Mouse (Mus musculus): ENCODE results near the gene Dusp5.

Gene Dusp5

GRCm38 (mm10) chr19:53517370-53518096 lies 11.4 kb upstream of the Dusp5 start:
- in situ Hi-C loops (cut with MboI, MseI): no loop called here

GRCm38 (mm10) chr19:53519549-53519948 lies 9.4 kb upstream of the Dusp5 start:
- in situ Hi-C loops (cut with MboI, MseI): no loop called here

DNA sequence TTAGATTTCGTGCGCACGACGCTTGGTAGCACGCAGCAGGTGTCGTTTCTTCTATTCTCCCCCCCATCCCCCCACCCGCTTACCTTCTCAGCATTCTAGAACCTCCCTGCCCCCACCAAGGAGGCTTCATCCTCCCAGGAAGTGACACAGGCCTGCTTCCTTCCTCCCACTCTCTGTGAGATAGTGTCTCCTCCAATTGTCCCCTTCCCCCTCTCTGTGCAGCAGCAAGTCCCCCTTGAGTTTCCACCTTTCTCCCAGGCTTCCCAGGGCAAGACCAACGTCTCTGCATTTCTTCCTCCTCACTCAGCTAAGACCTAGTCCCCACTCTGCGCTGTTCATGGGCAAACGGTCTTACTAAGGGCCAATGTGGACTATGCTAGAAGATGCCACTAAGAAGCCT lies 8.9 kb upstream of the Dusp5 start:
- in situ Hi-C loops (cut with MboI, MseI): no loop called here

DNA sequence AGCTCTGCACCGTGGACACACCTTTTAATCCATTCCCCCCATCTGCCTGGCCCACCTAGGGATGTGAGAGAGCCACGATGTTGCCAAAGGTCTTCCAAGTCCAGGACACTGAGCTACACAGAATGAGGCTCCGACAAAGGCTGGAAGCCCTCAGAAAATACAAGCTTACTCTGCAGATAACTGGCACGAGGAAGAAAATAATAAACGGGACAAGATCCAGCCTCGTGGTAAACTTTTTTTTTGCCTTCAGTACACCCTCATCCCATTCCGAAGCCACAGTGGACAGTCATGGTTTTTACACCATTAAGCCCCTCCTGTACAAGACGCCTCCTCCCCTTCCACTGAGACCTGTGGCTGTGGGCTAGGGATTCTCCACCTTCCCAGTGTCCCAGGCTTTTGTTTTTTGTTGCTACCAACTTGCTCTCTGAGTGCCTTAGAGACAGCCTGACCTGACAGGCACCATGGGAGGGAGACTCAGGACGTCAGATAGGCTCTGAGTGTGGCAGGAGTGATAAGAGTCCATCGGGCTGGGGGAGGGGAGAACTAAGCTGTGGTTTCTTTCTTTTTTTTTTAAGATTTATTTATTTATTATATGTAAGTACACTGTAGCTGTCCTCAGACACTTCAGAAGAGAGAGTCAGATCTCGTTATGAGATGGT lies 7.6 kb upstream of the Dusp5 start:
- in situ Hi-C loops (cut with MboI, MseI): no loop called here

GRCm38 (mm10) chr19:53527480-53527879 lies 1.4 kb upstream of the Dusp5 start:
- in situ Hi-C loops (cut with MboI, MseI): no loop called here

- in situ Hi-C loops (cut with MboI, MseI): no loop called here
Measured at GRCm38 (mm10) chr19:53528131-53528621, 733 bp upstream of the Dusp5 start.

GRCm38 (mm10) chr19:53529455-53529704 lies 471 bp downstream of the Dusp5 start:
- in situ Hi-C loops (cut with MboI, MseI): no loop called here

- in situ Hi-C loops (cut with MboI, MseI): loop anchor here (10.0 kb wide), 1 partner anchor 215 kb away; the partner anchor contains the start of gene Mxi1
Measured at GRCm38 (mm10) chr19:53529705-53530562, 1.0 kb downstream of the Dusp5 start.

GRCm38 (mm10) chr19:53531416-53531815 lies 2.5 kb downstream of the Dusp5 start:
- in situ Hi-C loops (cut with MboI, MseI): loop anchor here (10.0 kb wide), 1 partner anchor 217 kb away; the partner anchor contains the start of gene Mxi1

- in situ Hi-C loops (cut with MboI, MseI): loop anchor here (10.0 kb wide), 1 partner anchor 217 kb away; the partner anchor contains the start of gene Mxi1
Measured at GRCm38 (mm10) chr19:53532021-53532420, 3.1 kb downstream of the Dusp5 start.

- in situ Hi-C loops (cut with MboI, MseI): loop anchor here (10.0 kb wide), 1 partner anchor 218 kb away; the partner anchor contains the start of gene Mxi1
Measured at GRCm38 (mm10) chr19:53532676-53533075, 3.8 kb downstream of the Dusp5 start.

DNA sequence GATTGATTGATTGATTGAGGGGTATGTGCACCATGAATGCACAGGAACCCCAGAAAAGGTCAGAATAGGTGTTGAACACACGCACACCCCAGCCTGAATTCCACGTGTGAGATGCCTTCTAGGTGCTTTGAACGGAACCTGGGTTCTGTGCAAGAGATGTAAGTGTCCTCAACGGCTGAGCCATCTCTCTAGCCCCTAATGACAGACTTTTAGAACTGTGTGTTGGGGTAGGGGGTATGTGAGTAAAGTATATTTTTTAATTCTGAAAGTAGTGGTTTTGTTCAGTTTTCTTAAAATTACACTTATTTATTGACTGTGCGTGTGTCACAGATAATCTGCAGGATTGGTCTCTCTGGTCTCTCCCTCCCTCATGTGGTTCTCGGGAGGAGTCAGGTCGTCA lies 4.3 kb downstream of the Dusp5 start:
- in situ Hi-C loops (cut with MboI, MseI): loop anchor here (10.0 kb wide), 1 partner anchor 218 kb away; the partner anchor contains the start of gene Mxi1

- in situ Hi-C loops (cut with MboI, MseI): loop anchor here (10.0 kb wide), 1 partner anchor 219 kb away; the partner anchor contains the start of gene Mxi1
Measured at GRCm38 (mm10) chr19:53533810-53534601, 5.1 kb downstream of the Dusp5 start.

GRCm38 (mm10) chr19:53534757-53535410 lies 6.0 kb downstream of the Dusp5 start:
- in situ Hi-C loops (cut with MboI, MseI): loop anchor here (5.0 to 10.0 kb wide), 3 partner anchors 37 to 220 kb away; partner anchors contain the start of gene Mxi1

DNA sequence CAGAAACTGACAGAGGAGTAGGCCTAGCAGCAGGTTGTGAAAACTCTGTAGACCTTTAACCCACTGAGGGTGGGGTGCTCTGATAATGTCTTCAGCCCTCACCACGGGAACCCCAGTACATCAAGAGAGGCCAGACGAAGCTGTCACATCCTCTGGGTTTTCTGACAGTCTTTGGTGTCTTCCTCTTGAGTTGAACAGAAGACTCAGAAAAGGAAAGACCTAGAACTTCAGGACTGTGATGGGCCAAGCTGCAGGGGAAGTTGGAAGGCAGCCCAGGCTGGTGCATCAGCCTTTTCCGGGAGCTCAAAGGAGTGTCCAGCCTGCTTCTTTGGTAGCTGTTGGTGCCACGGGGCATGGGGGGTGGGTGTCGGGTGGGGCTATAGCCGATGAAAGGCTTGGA lies 6.5 kb downstream of the Dusp5 start:
- in situ Hi-C loops (cut with MboI, MseI): loop anchor here (5.0 to 10.0 kb wide), 3 partner anchors 37 to 221 kb away; partner anchors contain the start of gene Mxi1

DNA sequence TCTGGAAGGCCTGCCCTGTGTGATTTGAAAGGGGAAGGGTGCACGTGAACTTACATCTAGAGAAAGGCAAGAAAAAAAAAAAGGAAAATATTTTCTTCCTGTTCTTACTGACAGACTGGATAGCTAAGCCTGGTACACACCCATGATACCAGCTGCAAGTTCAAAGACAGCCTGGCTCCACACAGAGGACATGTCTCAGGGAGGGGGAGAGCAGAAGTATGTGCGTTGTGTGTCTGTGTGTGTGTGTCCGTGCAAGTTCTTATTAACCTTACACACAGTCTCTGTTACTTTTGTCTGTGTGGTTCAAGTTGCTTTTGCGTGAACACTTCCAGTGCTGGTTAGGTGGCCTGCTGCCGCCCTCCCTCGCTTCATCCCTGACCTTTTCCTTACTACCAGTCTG lies 7.3 kb downstream of the Dusp5 start:
- in situ Hi-C loops (cut with MboI, MseI): loop anchor here (5.0 to 10.0 kb wide), 3 partner anchors 36 to 221 kb away; partner anchors contain the start of gene Mxi1

DNA sequence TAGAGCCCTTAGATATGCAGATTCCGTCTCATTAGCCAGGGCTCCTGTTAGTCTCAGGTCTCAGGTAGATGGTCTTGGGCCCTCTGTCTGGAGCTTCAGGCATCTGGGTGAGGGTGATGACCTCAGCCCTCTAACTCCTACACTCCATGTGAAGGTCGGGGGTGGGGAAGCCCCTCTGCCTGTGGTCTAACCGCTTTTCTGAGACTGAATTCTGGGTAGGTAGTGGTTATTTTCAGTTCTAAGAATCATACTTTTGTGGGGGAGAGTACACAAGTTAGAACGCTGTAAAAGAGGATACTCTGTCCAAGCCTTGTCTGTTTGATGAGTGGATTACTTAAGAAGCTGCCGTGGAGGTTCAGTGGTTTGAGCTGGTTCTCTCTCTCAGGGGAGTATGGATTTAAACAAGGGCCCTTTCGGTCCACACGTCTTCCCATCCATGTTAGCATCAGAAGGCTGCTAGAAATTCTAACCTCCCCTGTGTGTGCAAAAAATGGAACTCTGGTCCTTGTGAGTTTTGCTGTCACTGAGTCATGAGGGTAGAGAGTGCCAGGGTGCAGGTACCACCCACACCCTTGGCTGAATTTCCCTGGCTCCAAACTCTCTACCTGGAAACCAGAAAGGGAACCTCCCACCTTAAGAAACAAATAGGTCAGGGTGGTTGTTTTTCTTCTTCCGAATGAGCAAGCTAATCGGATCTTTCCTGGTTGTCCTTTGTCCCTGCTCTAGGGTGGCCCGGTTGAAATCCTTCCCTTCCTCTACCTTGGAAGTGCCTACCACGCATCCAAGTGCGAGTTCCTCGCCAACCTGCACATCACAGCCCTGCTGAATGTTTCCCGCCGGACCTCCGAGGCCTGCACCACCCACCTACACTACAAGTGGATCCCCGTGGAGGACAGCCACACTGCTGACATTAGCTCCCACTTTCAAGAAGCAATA lies 8.1 kb downstream of the Dusp5 start:
- in situ Hi-C loops (cut with MboI, MseI): loop anchor here (5.0 to 10.0 kb wide), 3 partner anchors 35 to 222 kb away; partner anchors contain the start of gene Mxi1

GRCm38 (mm10) chr19:53538024-53538423 lies 9.1 kb downstream of the Dusp5 start:
- in situ Hi-C loops (cut with MboI, MseI): loop anchor here (5.0 to 10.0 kb wide), 3 partner anchors 34 to 223 kb away; partner anchors contain the start of gene Mxi1

DNA sequence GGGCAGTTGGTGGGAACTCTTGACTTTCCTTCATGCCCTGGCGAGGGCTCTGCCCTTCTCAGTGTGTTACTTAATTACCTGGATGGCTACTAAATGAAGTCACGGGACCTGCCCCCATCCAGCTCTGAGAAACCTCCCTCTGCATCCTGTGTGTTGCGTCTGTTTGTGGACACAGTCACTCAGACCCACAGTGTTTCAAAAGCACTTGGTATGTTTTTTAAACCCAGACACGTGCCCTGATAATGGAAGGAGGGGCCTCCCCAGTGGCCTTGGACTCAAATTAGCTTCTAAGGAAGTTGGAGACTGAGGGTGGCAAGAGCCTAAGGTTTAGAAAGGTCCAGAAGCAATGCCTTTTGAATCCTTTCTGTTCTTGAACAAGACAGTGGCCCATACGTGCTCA lies 9.9 kb downstream of the Dusp5 start:
- in situ Hi-C loops (cut with MboI, MseI): loop anchor here (5.0 to 10.0 kb wide), 3 partner anchors 34 to 224 kb away; partner anchors contain the start of gene Mxi1
